Mouse (Mus musculus) liver, embryonic 14.5 days (tissue): Measurements from ENCODE around the gene Slc12a1. TPM values are rescaled to one million over a fixed set of nuclear protein-coding genes. Genes with fewer than 3 reads are reported as not detected.

Experiments
- ATAC-seq: fragments of 200-750 bp; cut with Nextera tagmentation; 2 replicates; pipeline ENCODE4 v1.8.0; 2017; ENCODE audit warnings: moderate number of reproducible peaks, mild to moderate bottlenecking, moderate library complexity; ENCODE audit not compliant: insufficient read depth
- DNase-seq, 3 experiments: peaks; one replicate each; pipeline ENCODE4 v3.0.0-alpha.2; 2012 to 2013; ENCODE audit warnings: low read depth in 3 of 3, low spot score in 3 of 3
- H3K27ac ChIP-seq: fragments of 300-500 bp; sonication (generic); 2 replicates; pipeline ENCODE4 v1.5.1; 2014; ENCODE audit warnings: moderate library complexity, mild to moderate bottlenecking, control low read depth, inconsistent platforms
- H3K27me3 ChIP-seq: fragments of 300-500 bp; sonication (generic); 2 replicates; pipeline ENCODE4 v1.6.1; 2014; ENCODE audit warnings: mild to moderate bottlenecking, low read length, moderate library complexity; ENCODE audit not compliant: control insufficient read depth, insufficient read depth
- H3K36me3 ChIP-seq: fragments of 300-500 bp; sonication (generic); replicated peaks from 2 replicates; pipeline ENCODE4 v1.6.1; 2014; ENCODE audit warnings: low read depth; ENCODE audit not compliant: control insufficient read depth, insufficient read depth
- H3K4me1 ChIP-seq, 2 experiments: fragments of 200-500 bp in 1 of 2; fragments of 300-500 bp in 1 of 2; sonication (generic) in 1 of 2; replicated peaks; 2 replicates each; pipeline ENCODE4 v1.6.1; 2012 to 2014; ENCODE audit warnings: antibody characterized with exemption in 1 of 2, inconsistent platforms in 1 of 2, low read length in 1 of 2; ENCODE audit not compliant: control insufficient read depth in 2 of 2, insufficient read depth in 2 of 2
- H3K4me2 ChIP-seq: fragments of 300-500 bp; sonication (generic); 2 replicates; pipeline ENCODE4 v1.6.1; 2014; ENCODE audit warnings: low read depth, mild to moderate bottlenecking, control low read depth, moderate library complexity
- H3K4me3 ChIP-seq, 2 experiments: fragments of 200-500 bp in 1 of 2; fragments of 300-500 bp in 1 of 2; sonication (generic) in 1 of 2; 2 replicates each; pipeline ENCODE4 v1.5.1; 2012 to 2014; ENCODE audit warnings: low read depth in 2 of 2, low read length in 2 of 2, mild to moderate bottlenecking in 2 of 2, control low read depth in 1 of 2, inconsistent platforms in 1 of 2, moderate library complexity in 1 of 2; ENCODE audit not compliant: insufficient read depth in 1 of 2
- H3K9ac ChIP-seq: fragments of 300-500 bp; sonication (generic); replicated peaks from 2 replicates; pipeline ENCODE4 v1.6.1; 2014; ENCODE audit warnings: mild to moderate bottlenecking, control low read depth, moderate library complexity
- H3K9me3 ChIP-seq: fragments of 300-500 bp; sonication (generic); 2 replicates; pipeline ENCODE4 v1.6.1; 2016; ENCODE audit warnings: low read length, mixed read lengths; ENCODE audit not compliant: control insufficient read depth
- CTCF ChIP-seq: IDR thresholded peaks from 2 replicates; pipeline ENCODE4 v1.5.1; 2016; ENCODE audit warnings: antibody characterized with exemption, low read depth, control low read depth
- EP300 ChIP-seq: IDR thresholded peaks from 2 replicates; pipeline ENCODE4 v1.6.1; 2016; ENCODE audit warnings: antibody characterized with exemption, low read depth
- WGBS: fragments of 180-500 bp; shearing (Covaris S2); extraction: QIAGEN DNeasy Blood & Tissue Kit; methylation state at CpG from one replicate; pipeline ENCODE4 v1.1.7; 2014; ENCODE audit not compliant: insufficient replicate concordance; 5-methylcytosine and 5-hydroxymethylcytosine counted together
- polyA plus RNA-seq, 2 experiments: library from polyadenylated mRNA; depleted of rRNA in 1 of 2; stranded (reverse) in 1 of 2; unstranded in 1 of 2; fragments of >200 nt; fragmentation: Nextera tagmentation in 1 of 2; extraction: Ambion mirVana in 1 of 2; gene quantifications; 2 replicates each; pipeline versions ENCODE4 v1.2.1 to v1.2.3; 2012 to 2014

Slc12a1 gene
- polyA plus RNA-seq, 2 experiments: not detected

- ATAC-seq (no peak), DNase-seq (no peak)
- TF ChIP-seq CTCF (no peak), EP300 (no peak)
- 36% methylated on average over 2 of the region's 2 CpGs for WGBS
- Histone ChIP-seq H3K4me3 (no peak overlapping the region), H3K9ac (no peak overlapping the region), H3K4me1 (peaks cover 0 to 20% of the 10 kb centered on the region in 2 experiments; a peak in 3 of 4 replicates), H3K27me3 (no peaks in the 10 kb centered on the region), H3K9me3 (no peaks in the 10 kb centered on the region), H3K4me2 (no peak overlapping the region), H3K36me3 (no peaks in the 10 kb centered on the region), H3K27ac (no peak overlapping the region)
These were observed 81.2 kb downstream of the Slc12a1 start for GRCm38 (mm10) chr2:125233537-125233936.

- DNase-seq (no peak), ATAC-seq (no peak)
- 84% methylated on average over 2 of the region's 2 CpGs for WGBS
- Histone ChIP-seq H3K4me2 (no peak overlapping the region), H3K27ac (no peak overlapping the region), H3K4me1 (peaks cover 0 to 18% of the 10 kb centered on the region in 2 experiments; a peak in 3 of 4 replicates), H3K27me3 (no peaks in the 10 kb centered on the region), H3K36me3 (no peaks in the 10 kb centered on the region), H3K9ac (no peak overlapping the region), H3K4me3 (no peak overlapping the region), H3K9me3 (no peaks in the 10 kb centered on the region)
- no peak for TF ChIP-seq EP300
- TF ChIP-seq CTCF: no peak
These were observed 81.7 kb downstream of the Slc12a1 start for GRCm38 (mm10) chr2:125234049-125234448.

- TF ChIP-seq EP300 (no peak), CTCF (no peak)
- Histone ChIP-seq H3K4me3 (no peak overlapping the region), H3K9ac (peak overlapping the region; percentile 87; the same call in 1 of the 2 replicates), H3K4me2 (peak overlapping the region; percentile 78), H3K9me3 (no peaks in the 10 kb centered on the region), H3K27me3 (no peaks in the 10 kb centered on the region), H3K36me3 (peaks cover 14% of the 10 kb centered on the region), H3K27ac (no peak overlapping the region), H3K4me1 (peaks cover 16 to 18% of the 10 kb centered on the region in 2 experiments)
- no peak for DNase-seq
- WGBS: 84% methylated on average over 3 of the region's 3 CpGs
- no peak for ATAC-seq
These were observed 93.4 kb downstream of the Slc12a1 start for GRCm38 (mm10) chr2:125245545-125246285.

- Histone ChIP-seq H3K36me3 (peaks cover 24% of the 10 kb centered on the region), H3K9me3 (no peaks in the 10 kb centered on the region), H3K4me1 (peaks cover 18% of the 10 kb centered on the region in 2 experiments), H3K4me3 (peak overlapping the region; percentile 34 to 76; a peak in 3 of 4 replicates), H3K27me3 (no peaks in the 10 kb centered on the region), H3K27ac (peak overlapping the region; percentile 51), H3K4me2 (peak overlapping the region; percentile 78), H3K9ac (peak overlapping the region; percentile 87)
- no peak for TF ChIP-seq CTCF
- TF ChIP-seq EP300: no peak
- DNase-seq (no peak), ATAC-seq (no peak)
- WGBS: 6% methylated on average over 9 of the region's 9 CpGs
These were observed 94.4 kb downstream of the Slc12a1 start for GRCm38 (mm10) chr2:125246669-125247068.

GRCm38 (mm10) chr2:125247108-125247961 is 95.0 kb downstream of the Slc12a1 start, which contains the start of gene Dut:
TSS of gene Dut (plus strand) at chr2:125247190.
- H3K36me3 ChIP-seq: peaks cover 30% of the 10 kb centered on the region
- peak; percentile 97 for ATAC-seq
- peak; percentile 38; the same call in 1 of the 2 replicates for TF ChIP-seq EP300
- peak; percentile 63 for TF ChIP-seq CTCF
- no peaks in the 10 kb centered on the region for H3K27me3 ChIP-seq
- H3K27ac ChIP-seq: peak within 1 kb of the TSS; percentile 67
- H3K4me2 ChIP-seq: peak within 1 kb of the TSS; percentile 78
- no peaks in the 10 kb centered on the region for H3K9me3 ChIP-seq
- peak; percentile 91 to 93 (median 92) for DNase-seq
- H3K4me1 ChIP-seq: peaks cover 18 to 21% of the 10 kb centered on the region in 2 experiments
- H3K4me3 ChIP-seq: peak within 1 kb of the TSS; percentile 76 to 88
- peak within 1 kb of the TSS; percentile 87 for H3K9ac ChIP-seq
- under 1% methylated on average over 94 of the region's 96 CpGs for WGBS
